Mouse (Mus musculus) heart, embryonic 15.5 days (tissue): ENCODE data around the gene Tlr7. TPM values are rescaled to one million over a fixed set of nuclear protein-coding genes. Genes with fewer than 3 reads are reported as not detected.
"Not testable (repeated sequence)": the region's sequence is repeated elsewhere in the genome, so short reads cannot be mapped to it uniquely, and the experiment has no call there.

Experiments
- ATAC-seq: fragments of 200-750 bp; cut with Nextera tagmentation; replicated peaks from 2 replicates; pipeline ENCODE4 v1.8.0; 2017; ENCODE audit warnings: low read depth, moderate TSS enrichment; ENCODE audit not compliant: insufficient number of reproducible peaks, insufficient read depth, low FRiP score
- H3K27ac ChIP-seq: fragments of 300-500 bp; sonication (generic); 2 replicates; pipeline ENCODE4 v1.5.1; 2015; ENCODE audit warnings: mild to moderate bottlenecking, inconsistent platforms
- H3K27me3 ChIP-seq: fragments of 300-500 bp; sonication (generic); 2 replicates; pipeline ENCODE4 v1.6.1; 2015; ENCODE audit warnings: inconsistent platforms
- H3K36me3 ChIP-seq: fragments of 300-500 bp; sonication (generic); 2 replicates; pipeline ENCODE4 v1.6.1; 2015; ENCODE audit warnings: mild to moderate bottlenecking, inconsistent platforms
- H3K4me1 ChIP-seq: fragments of 300-500 bp; sonication (generic); replicated peaks from 2 replicates; pipeline ENCODE4 v1.6.1; 2015; ENCODE audit warnings: inconsistent platforms
- H3K4me2 ChIP-seq: fragments of 300-500 bp; sonication (generic); 2 replicates; pipeline ENCODE4 v1.6.1; 2015; ENCODE audit warnings: inconsistent platforms, mild to moderate bottlenecking, moderate library complexity
- H3K4me3 ChIP-seq: fragments of 300-500 bp; sonication (generic); 2 replicates; pipeline ENCODE4 v1.5.1; 2015; ENCODE audit warnings: mild to moderate bottlenecking, inconsistent platforms
- H3K9ac ChIP-seq: fragments of 300-500 bp; sonication (generic); 2 replicates; pipeline ENCODE4 v1.6.1; 2015; ENCODE audit warnings: mild to moderate bottlenecking, inconsistent platforms
- H3K9me3 ChIP-seq: fragments of 300-500 bp; sonication (generic); replicated peaks from 2 replicates; pipeline ENCODE4 v1.6.1; 2016; ENCODE audit warnings: inconsistent platforms
- WGBS: fragments of 180-500 bp; shearing (Covaris S2); methylation state at CpG from one replicate; pipeline ENCODE4 v1.1.7; 2015; ENCODE audit warnings: mixed read lengths; 5-methylcytosine and 5-hydroxymethylcytosine counted together
- polyA plus RNA-seq: library from polyadenylated mRNA; unstranded; fragments of >200 nt; fragmentation: Nextera tagmentation; extraction: Ambion mirVana; gene quantifications from 2 replicates; pipeline ENCODE4 v1.2.1, GENCODE M21; 2015

The Tlr7 gene
- polyA plus RNA-seq, 1 experiment from 2014 or later = 0.35 TPM

- ATAC-seq = no peak
- H3K36me3 ChIP-seq = no peaks in the 10 kb centered on the region
- no peak overlapping the region for H3K27ac ChIP-seq
- H3K27me3 ChIP-seq = no peaks in the 10 kb centered on the region
- H3K9ac ChIP-seq = no peak overlapping the region
- H3K4me2 ChIP-seq = no peak overlapping the region
- H3K9me3 ChIP-seq = no peaks in the 10 kb centered on the region
- 81% methylated on average over 1 of the region's 1 CpGs for WGBS
- no peak overlapping the region for H3K4me3 ChIP-seq
- no peaks in the 10 kb centered on the region for H3K4me1 ChIP-seq
Observed at GRCm38 (mm10) chrX:167334571-167334970, 4.2 kb upstream of the Tlr7 start.

- H3K9ac ChIP-seq = no peak overlapping the region
- no peak overlapping the region for H3K4me3 ChIP-seq
- no peaks in the 10 kb centered on the region for H3K27me3 ChIP-seq
- ATAC-seq = no peak
- 0 out of 2 replicates have a peak, but pooled peaks cover 2% of the 10 kb centered on the region for H3K4me1 ChIP-seq
- no peaks in the 10 kb centered on the region for H3K9me3 ChIP-seq
- no peak overlapping the region for H3K27ac ChIP-seq
- 14% methylated on average over 1 of the region's 1 CpGs for WGBS
- no peaks in the 10 kb centered on the region for H3K36me3 ChIP-seq
- no peak overlapping the region for H3K4me2 ChIP-seq
Observed at GRCm38 (mm10) chrX:167332607-167333006, 2.2 kb upstream of the Tlr7 start.

GRCm38 (mm10) chrX:167330993-167331392 is 635 bp upstream of the Tlr7 start:
- no peaks in the 10 kb centered on the region for H3K36me3 ChIP-seq
- H3K27me3 ChIP-seq = no peaks in the 10 kb centered on the region
- H3K4me2 ChIP-seq = no peak overlapping the region
- no peak overlapping the region for H3K4me3 ChIP-seq
- no peak overlapping the region for H3K9ac ChIP-seq
- no peaks in the 10 kb centered on the region for H3K9me3 ChIP-seq
- no peak overlapping the region for H3K27ac ChIP-seq
- 57% methylated on average over 4 of the region's 4 CpGs for WGBS
- ATAC-seq = no peak
- H3K4me1 ChIP-seq = 0 out of 2 replicates have a peak, but pooled peaks cover 2% of the 10 kb centered on the region

- 81% methylated on average over 1 of the region's 1 CpGs for WGBS
- ATAC-seq = no peak
Observed at GRCm38 (mm10) chrX:167329620-167330019, 738 bp downstream of the Tlr7 start.

GRCm38 (mm10) chrX:167329098-167329497 is 1.3 kb downstream of the Tlr7 start:
- Histone ChIP-seq H3K4me2 (no peak overlapping the region), H3K9me3 (no peaks in the 10 kb centered on the region), H3K4me1 (0 out of 2 replicates have a peak, but pooled peaks cover 2% of the 10 kb centered on the region), H3K27me3 (no peaks in the 10 kb centered on the region), H3K4me3 (no peak overlapping the region), H3K36me3 (no peaks in the 10 kb centered on the region), H3K9ac (no peak overlapping the region), H3K27ac (no peak overlapping the region)
- 35% methylated on average over 1 of the region's 1 CpGs for WGBS
- no peak for ATAC-seq

More at GRCm38 (mm10) chrX:167329620-167330019, 738 bp downstream of the Tlr7 start:
- Histone ChIP-seq H3K4me3 (no peak overlapping the region), H3K27ac (no peak overlapping the region), H3K4me2 (no peak overlapping the region), H3K4me1 (0 out of 2 replicates have a peak, but pooled peaks cover 2% of the 10 kb centered on the region), H3K36me3 (no peaks in the 10 kb centered on the region), H3K27me3 (no peaks in the 10 kb centered on the region), H3K9me3 (no peaks in the 10 kb centered on the region), H3K9ac (no peak overlapping the region)

GRCm38 (mm10) chrX:167328519-167328918 is 1.8 kb downstream of the Tlr7 start:
- Histone ChIP-seq H3K27ac (no peak overlapping the region), H3K9ac (no peak overlapping the region), H3K4me3 (no peak overlapping the region), H3K27me3 (no peaks in the 10 kb centered on the region), H3K36me3 (no peaks in the 10 kb centered on the region), H3K9me3 (no peaks in the 10 kb centered on the region), H3K4me2 (no peak overlapping the region), H3K4me1 (0 out of 2 replicates have a peak, but pooled peaks cover 2% of the 10 kb centered on the region)
- no peak for ATAC-seq
- 79% methylated on average over 3 of the region's 3 CpGs for WGBS

- H3K4me2 ChIP-seq = no peak overlapping the region
- no peak for ATAC-seq
- no peak overlapping the region for H3K4me3 ChIP-seq
- no peaks in the 10 kb centered on the region for H3K36me3 ChIP-seq
- H3K27me3 ChIP-seq = no peaks in the 10 kb centered on the region
- no peaks in the 10 kb centered on the region for H3K9me3 ChIP-seq
- H3K9ac ChIP-seq = no peak overlapping the region
- no peak overlapping the region for H3K27ac ChIP-seq
- H3K4me1 ChIP-seq = no peaks in the 10 kb centered on the region
- WGBS = 47% methylated on average over 1 of the region's 1 CpGs
Observed at GRCm38 (mm10) chrX:167323742-167324141, 6.6 kb downstream of the Tlr7 start.

- WGBS = 61% methylated on average over 4 of the region's 4 CpGs
- ATAC-seq = no peak
- H3K4me2 ChIP-seq = no peak overlapping the region
- no peak overlapping the region for H3K4me3 ChIP-seq
- H3K4me1 ChIP-seq = no peaks in the 10 kb centered on the region
- no peak overlapping the region for H3K9ac ChIP-seq
- no peak overlapping the region for H3K27ac ChIP-seq
- H3K27me3 ChIP-seq = no peaks in the 10 kb centered on the region
- no peaks in the 10 kb centered on the region for H3K36me3 ChIP-seq
- no peaks in the 10 kb centered on the region for H3K9me3 ChIP-seq
Observed at GRCm38 (mm10) chrX:167321233-167321806, 9.0 kb downstream of the Tlr7 start.

GRCm38 (mm10) chrX:167318819-167319396 is 11.4 kb downstream of the Tlr7 start:
- Histone ChIP-seq H3K4me1 (no peaks in the 10 kb centered on the region), H3K27me3 (no peaks in the 10 kb centered on the region), H3K9me3 (no peaks in the 10 kb centered on the region), H3K4me2 (no peak overlapping the region), H3K4me3 (no peak overlapping the region), H3K9ac (no peak overlapping the region), H3K36me3 (no peaks in the 10 kb centered on the region), H3K27ac (no peak overlapping the region)
- no peak for ATAC-seq
- 39% methylated on average over 4 of the region's 4 CpGs for WGBS

- WGBS = 77% methylated on average over 5 of the region's 5 CpGs
- no peak for ATAC-seq
- Histone ChIP-seq H3K36me3 (no peaks in the 10 kb centered on the region), H3K9ac (no peak overlapping the region), H3K4me1 (no peaks in the 10 kb centered on the region), H3K4me3 (no peak overlapping the region), H3K9me3 (no peaks in the 10 kb centered on the region), H3K27me3 (no peaks in the 10 kb centered on the region), H3K27ac (no peak overlapping the region), H3K4me2 (no peak overlapping the region)
Observed at GRCm38 (mm10) chrX:167315766-167316165, 14.6 kb downstream of the Tlr7 start.

GRCm38 (mm10) chrX:167315093-167315726 is 15.1 kb downstream of the Tlr7 start:
- WGBS = 73% methylated on average over 4 of the region's 4 CpGs
- ATAC-seq = no peak
- Histone ChIP-seq H3K4me1 (no peaks in the 10 kb centered on the region), H3K27ac (no peak overlapping the region), H3K27me3 (no peaks in the 10 kb centered on the region), H3K4me3 (no peak overlapping the region), H3K9ac (no peak overlapping the region), H3K4me2 (no peak overlapping the region), H3K36me3 (no peaks in the 10 kb centered on the region), H3K9me3 (no peaks in the 10 kb centered on the region)

- H3K9me3 ChIP-seq, H3K27ac ChIP-seq, H3K9ac ChIP-seq, H3K36me3 ChIP-seq, H3K4me2 ChIP-seq, H3K4me1 ChIP-seq, H3K27me3 ChIP-seq, ATAC-seq, H3K4me3 ChIP-seq: not testable (repeated sequence)
- WGBS = 77% methylated on average over 1 of the region's 1 CpGs
Observed at GRCm38 (mm10) chrX:167302061-167302460, 28.3 kb downstream of the Tlr7 start.
